Mouse (Mus musculus) embryonic facial prominence, embryonic 14.5 days (tissue): ENCODE measurements around the gene Actr1a. TPM values are rescaled to one million over a fixed set of nuclear protein-coding genes. Genes with fewer than 3 reads are reported as not detected.

ENCODE experiments used
- ATAC-seq: fragments of 200-750 bp; cut with Nextera tagmentation; 2 replicates; pipeline ENCODE4 v1.8.0; 2017; ENCODE audit warnings: low read depth, moderate number of reproducible peaks, moderate TSS enrichment
- DNase-seq: peaks from one replicate; pipeline ENCODE4 v3.0.0-alpha.2; 2015; ENCODE audit warnings: low spot score
- H3K27ac ChIP-seq: fragments of 300-500 bp; sonication (generic); replicated peaks from 2 replicates; pipeline ENCODE4 v1.5.1; 2014; ENCODE audit warnings: low read depth, mild to moderate bottlenecking, low read length, moderate library complexity
- H3K27me3 ChIP-seq: fragments of 300-500 bp; sonication (generic); replicated peaks from 2 replicates; pipeline ENCODE4 v1.6.1; 2014; ENCODE audit warnings: low read length; ENCODE audit not compliant: control insufficient read depth, insufficient read depth
- H3K36me3 ChIP-seq: fragments of 300-500 bp; sonication (generic); 2 replicates; pipeline ENCODE4 v1.6.1; 2014; ENCODE audit warnings: low read length, mixed read lengths; ENCODE audit not compliant: control insufficient read depth, insufficient read depth
- H3K4me1 ChIP-seq: fragments of 300-500 bp; sonication (generic); 2 replicates; pipeline ENCODE4 v1.6.1; 2014; ENCODE audit warnings: antibody characterized with exemption, low read length; ENCODE audit not compliant: control insufficient read depth, insufficient read depth
- H3K4me2 ChIP-seq: fragments of 300-500 bp; sonication (generic); 2 replicates; pipeline ENCODE4 v1.6.1; 2014; ENCODE audit warnings: low read depth, mild to moderate bottlenecking, low read length, moderate library complexity, mixed read lengths
- H3K4me3 ChIP-seq: fragments of 300-500 bp; sonication (generic); 2 replicates; pipeline ENCODE4 v1.5.1; 2014; ENCODE audit warnings: low read depth, mild to moderate bottlenecking, low read length
- H3K9ac ChIP-seq: fragments of 300-500 bp; sonication (generic); 2 replicates; pipeline ENCODE4 v1.6.1; 2014; ENCODE audit warnings: low read depth, mild to moderate bottlenecking, low read length, moderate library complexity, mixed read lengths
- H3K9me3 ChIP-seq: fragments of 300-500 bp; sonication (generic); 2 replicates; pipeline ENCODE4 v1.6.1; 2016; ENCODE audit warnings: low read length; ENCODE audit not compliant: control insufficient read depth
- WGBS: fragments of 180-500 bp; shearing (Covaris S2); extraction: QIAGEN DNeasy Blood & Tissue Kit; methylation state at CpG from one replicate; pipeline ENCODE4 v1.1.7; 2014; 5-methylcytosine and 5-hydroxymethylcytosine counted together
- polyA plus RNA-seq: library from polyadenylated mRNA; unstranded; fragments of >200 nt; fragmentation: Nextera tagmentation; extraction: Ambion mirVana; gene quantifications from 2 replicates; pipeline ENCODE4 v1.2.1, GENCODE M21; 2014

Actr1a gene
- polyA plus RNA-seq, 1 experiment from 2014 or later = 137 TPM

DNA sequence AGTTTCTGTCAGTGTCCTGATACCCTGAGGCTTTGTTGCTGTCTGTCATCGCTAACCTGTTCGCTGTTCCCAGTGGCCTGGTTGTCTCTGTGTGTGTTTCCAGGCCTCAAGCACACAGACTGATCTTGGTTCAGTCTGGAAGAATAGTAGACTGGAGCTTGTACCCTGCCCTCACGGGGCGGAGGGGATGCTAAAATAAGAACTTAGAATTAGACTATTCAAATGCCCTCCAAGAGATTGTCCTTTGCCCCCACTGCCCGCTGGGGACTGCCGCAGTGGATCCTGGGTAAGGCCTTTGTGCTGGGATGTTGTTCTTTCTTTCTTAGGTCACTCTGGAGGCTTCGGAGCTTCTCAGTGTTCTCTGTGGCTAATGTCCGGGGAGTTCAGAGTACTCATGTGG lies 29.7 kb upstream of the Actr1a start:
- no peaks in the 10 kb centered on the region for H3K9me3 ChIP-seq
- ATAC-seq (no peak), DNase-seq (no peak)
- H3K4me1 ChIP-seq = peaks cover 34% of the 10 kb centered on the region
- H3K27me3 ChIP-seq = no peaks in the 10 kb centered on the region
- H3K27ac ChIP-seq = no peak overlapping the region
- no peak overlapping the region for H3K9ac ChIP-seq
- peaks cover 26% of the 10 kb centered on the region for H3K36me3 ChIP-seq
- H3K4me2 ChIP-seq = no peak overlapping the region
- 83% methylated on average over 8 of the region's 8 CpGs for WGBS
- H3K4me3 ChIP-seq = no peak overlapping the region

DNA sequence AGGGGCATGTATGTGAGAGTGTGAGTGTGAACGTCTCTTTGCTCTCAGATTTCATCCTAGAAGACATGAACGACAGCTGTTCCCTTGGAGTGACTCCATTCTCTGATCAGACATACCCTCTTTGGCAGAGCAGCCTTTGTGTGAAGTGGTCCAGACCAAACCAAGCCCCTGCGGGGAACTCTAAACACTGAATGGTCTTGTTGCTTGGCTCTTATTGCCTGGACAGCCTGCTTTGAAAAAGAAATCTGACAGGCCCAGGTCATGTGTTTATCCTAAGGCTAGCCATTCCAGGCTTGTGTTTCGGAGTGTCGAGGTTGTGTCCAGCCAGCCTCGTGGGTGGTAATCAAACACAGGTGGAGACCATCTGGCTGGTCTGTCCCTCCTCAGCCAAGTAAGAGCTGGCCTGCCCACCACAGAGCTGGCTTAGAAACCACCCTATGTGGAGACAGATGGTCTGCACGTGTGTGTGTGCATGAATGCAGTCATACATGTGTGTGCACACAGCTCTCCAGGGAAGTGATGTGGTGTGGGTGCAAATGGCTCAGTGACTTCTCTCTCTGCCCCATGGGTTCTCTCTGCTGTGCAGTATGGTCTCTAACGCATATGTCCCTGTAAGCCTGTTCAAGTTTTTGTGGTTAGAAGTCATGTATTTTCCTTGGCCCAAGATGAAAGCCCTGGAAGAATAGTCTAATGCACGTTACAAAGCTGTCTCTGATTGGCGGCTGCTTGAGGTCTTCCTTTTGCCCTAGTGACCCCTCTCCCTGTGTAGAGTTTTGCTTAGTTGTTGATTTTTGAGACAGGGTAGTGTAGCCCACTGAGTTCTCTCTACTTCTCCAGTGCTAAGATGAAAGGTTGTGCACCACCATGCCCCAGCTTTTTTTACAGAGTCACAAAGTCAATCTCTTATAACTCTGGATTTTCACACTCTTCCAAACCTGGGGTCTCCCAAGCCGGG lies 27.1 kb upstream of the Actr1a start:
- WGBS = 19% methylated on average over 11 of the region's 11 CpGs
- peaks cover 39% of the 10 kb centered on the region for H3K4me1 ChIP-seq
- peaks cover 15% of the 10 kb centered on the region for H3K36me3 ChIP-seq
- H3K4me3 ChIP-seq = no peak overlapping the region
- H3K9ac ChIP-seq = no peak overlapping the region
- no peaks in the 10 kb centered on the region for H3K9me3 ChIP-seq
- H3K27me3 ChIP-seq = no peaks in the 10 kb centered on the region
- ATAC-seq (peak; percentile 91), DNase-seq (peak; percentile 87)
- peak overlapping the region; percentile 71 for H3K27ac ChIP-seq
- peak overlapping the region; percentile 8; the same call in 1 of the 2 replicates for H3K4me2 ChIP-seq

DNA sequence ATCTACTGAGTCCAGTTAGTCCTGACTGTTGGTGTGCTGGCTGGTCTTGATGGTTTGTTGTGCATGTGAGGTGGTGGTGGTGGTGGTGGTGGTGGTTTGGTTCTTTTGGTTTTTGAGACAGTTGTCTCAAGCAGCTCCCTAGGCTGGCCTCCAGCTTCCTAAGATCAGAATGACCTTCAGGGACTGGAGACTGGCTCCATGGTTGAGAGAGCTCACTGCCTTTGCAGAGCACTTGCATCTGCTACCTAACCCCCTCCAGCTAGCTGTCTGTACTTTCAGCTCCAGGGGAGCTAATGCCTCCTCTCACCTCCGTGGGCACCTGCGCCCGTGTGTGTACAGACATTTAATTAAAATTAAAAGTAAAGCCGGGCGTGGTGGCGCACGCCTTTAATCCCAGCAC lies 24.9 kb upstream of the Actr1a start:
- Histone ChIP-seq H3K27ac (no peak overlapping the region), H3K4me1 (peaks cover 39% of the 10 kb centered on the region), H3K27me3 (no peaks in the 10 kb centered on the region), H3K9me3 (no peaks in the 10 kb centered on the region), H3K36me3 (peaks cover 4% of the 10 kb centered on the region), H3K4me2 (no peak overlapping the region), H3K9ac (no peak overlapping the region), H3K4me3 (no peak overlapping the region)
- DNase-seq (no peak), ATAC-seq (no peak)
- WGBS = 89% methylated on average over 7 of the region's 7 CpGs

DNA sequence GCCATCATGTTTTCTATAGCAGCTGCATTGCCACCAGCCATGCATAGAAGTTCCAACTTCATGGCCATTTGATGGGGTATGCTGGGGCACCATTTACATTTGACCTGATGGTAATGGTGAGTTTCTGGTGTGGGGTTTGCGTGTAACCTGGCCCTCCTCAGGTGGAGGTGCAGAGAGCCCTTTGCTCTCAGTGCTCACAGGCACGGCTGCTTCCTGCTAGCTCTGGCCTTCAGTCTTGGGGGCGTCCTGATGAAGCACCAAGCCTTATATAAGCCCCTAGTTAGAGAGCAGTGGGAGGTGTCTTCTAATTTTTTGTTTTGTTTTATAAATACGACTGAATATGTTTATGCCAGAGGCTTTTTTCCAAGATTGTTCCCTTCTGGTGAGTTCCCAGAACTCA lies 22.5 kb upstream of the Actr1a start:
- peaks cover 5% of the 10 kb centered on the region; the same call in 1 of the 2 replicates for H3K36me3 ChIP-seq
- H3K4me1 ChIP-seq = peaks cover 27% of the 10 kb centered on the region
- no peak for ATAC-seq
- no peak for DNase-seq
- H3K27ac ChIP-seq = 0 out of 2 replicates have a peak overlapping the region, but pooled peaks have one; percentile 23
- no peak overlapping the region for H3K9ac ChIP-seq
- no peak overlapping the region for H3K4me2 ChIP-seq
- no peaks in the 10 kb centered on the region for H3K27me3 ChIP-seq
- H3K9me3 ChIP-seq = no peaks in the 10 kb centered on the region
- no peak overlapping the region for H3K4me3 ChIP-seq
- 70% methylated on average over 4 of the region's 4 CpGs for WGBS

DNA sequence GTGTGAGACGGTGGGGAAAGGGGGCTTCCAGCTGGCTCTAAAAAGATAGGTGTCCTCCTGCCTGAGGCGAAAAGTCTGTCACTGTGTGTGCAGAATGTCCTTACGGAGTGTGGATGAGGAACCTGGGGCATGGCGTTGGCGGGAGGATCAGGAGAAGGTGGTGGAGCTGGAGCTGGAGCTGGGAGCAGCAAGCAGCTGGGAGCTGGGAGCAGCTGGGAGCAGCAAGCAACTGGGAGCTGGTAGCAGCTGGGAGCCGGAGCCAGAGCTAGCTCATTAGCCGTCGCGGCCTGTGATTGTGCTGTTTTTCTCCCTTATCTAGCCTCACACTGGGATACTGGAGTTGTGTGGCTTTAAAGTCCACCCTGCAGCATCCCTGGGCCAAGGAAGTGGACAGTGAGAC lies 20.7 kb upstream of the Actr1a start:
- ATAC-seq (no peak), DNase-seq (peak; percentile 50)
- peaks cover 7% of the 10 kb centered on the region; the same call in 1 of the 2 replicates for H3K36me3 ChIP-seq
- H3K27ac ChIP-seq = no peak overlapping the region
- H3K4me2 ChIP-seq = no peak overlapping the region
- no peak overlapping the region for H3K4me3 ChIP-seq
- H3K27me3 ChIP-seq = no peaks in the 10 kb centered on the region
- no peaks in the 10 kb centered on the region for H3K9me3 ChIP-seq
- WGBS = 84% methylated on average over 5 of the region's 9 CpGs
- no peak overlapping the region for H3K9ac ChIP-seq
- peaks cover 9% of the 10 kb centered on the region for H3K4me1 ChIP-seq

DNA sequence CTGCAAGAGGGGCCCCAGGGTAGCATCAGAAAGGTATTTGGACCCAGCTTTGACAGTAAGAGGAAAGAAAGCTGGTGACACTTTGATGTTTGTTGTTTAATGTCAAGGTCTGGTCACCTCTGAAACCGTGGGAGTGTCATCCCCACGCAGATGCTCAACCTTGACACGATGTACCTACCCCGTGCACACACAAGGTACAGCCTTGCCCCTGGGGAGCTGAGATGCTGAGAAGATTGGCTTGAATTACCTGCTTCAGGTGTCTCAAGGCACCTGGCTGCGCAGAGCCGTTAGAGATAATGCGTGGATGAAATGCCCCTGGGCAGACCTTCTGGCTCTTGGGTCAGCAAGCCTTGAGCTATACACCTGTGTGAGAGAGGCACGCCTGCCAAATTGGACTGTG lies 18.9 kb upstream of the Actr1a start:
- H3K4me1 ChIP-seq = peaks cover 4% of the 10 kb centered on the region; the same call in 1 of the 2 replicates
- no peak overlapping the region for H3K4me2 ChIP-seq
- H3K9me3 ChIP-seq = no peaks in the 10 kb centered on the region
- H3K27me3 ChIP-seq = no peaks in the 10 kb centered on the region
- H3K4me3 ChIP-seq = no peak overlapping the region
- H3K36me3 ChIP-seq = peaks cover 23% of the 10 kb centered on the region; the same call in 1 of the 2 replicates
- H3K9ac ChIP-seq = no peak overlapping the region
- 91% methylated on average over 8 of the region's 8 CpGs for WGBS
- no peak for DNase-seq
- no peak for ATAC-seq
- no peak overlapping the region for H3K27ac ChIP-seq

DNA sequence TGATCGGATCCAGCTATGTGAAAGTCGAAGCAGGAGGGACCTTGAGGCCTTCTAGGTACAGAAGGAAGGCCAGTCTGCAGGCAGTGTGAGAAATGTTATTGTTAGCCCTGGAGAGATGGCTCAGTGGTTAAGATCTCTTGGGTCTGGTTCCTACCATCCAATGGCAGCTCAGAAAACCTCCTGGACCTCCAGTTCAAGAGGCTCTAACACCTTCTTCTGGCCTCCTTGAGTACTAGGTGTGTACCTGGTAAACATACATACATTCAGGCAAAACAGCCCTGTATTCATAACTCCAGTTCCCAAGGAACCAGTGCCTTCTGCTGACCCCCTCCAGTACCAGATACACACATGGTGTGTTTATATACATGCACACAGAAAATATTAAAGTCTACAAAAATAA lies 18.4 kb upstream of the Actr1a start:
- H3K9ac ChIP-seq = no peak overlapping the region
- H3K36me3 ChIP-seq = peaks cover 26% of the 10 kb centered on the region
- 95% methylated on average over 2 of the region's 2 CpGs for WGBS
- no peaks in the 10 kb centered on the region for H3K9me3 ChIP-seq
- H3K27me3 ChIP-seq = no peaks in the 10 kb centered on the region
- H3K4me1 ChIP-seq = peaks cover 4% of the 10 kb centered on the region; the same call in 1 of the 2 replicates
- H3K27ac ChIP-seq = no peak overlapping the region
- H3K4me2 ChIP-seq = no peak overlapping the region
- ATAC-seq (no peak), DNase-seq (no peak)
- no peak overlapping the region for H3K4me3 ChIP-seq

DNA sequence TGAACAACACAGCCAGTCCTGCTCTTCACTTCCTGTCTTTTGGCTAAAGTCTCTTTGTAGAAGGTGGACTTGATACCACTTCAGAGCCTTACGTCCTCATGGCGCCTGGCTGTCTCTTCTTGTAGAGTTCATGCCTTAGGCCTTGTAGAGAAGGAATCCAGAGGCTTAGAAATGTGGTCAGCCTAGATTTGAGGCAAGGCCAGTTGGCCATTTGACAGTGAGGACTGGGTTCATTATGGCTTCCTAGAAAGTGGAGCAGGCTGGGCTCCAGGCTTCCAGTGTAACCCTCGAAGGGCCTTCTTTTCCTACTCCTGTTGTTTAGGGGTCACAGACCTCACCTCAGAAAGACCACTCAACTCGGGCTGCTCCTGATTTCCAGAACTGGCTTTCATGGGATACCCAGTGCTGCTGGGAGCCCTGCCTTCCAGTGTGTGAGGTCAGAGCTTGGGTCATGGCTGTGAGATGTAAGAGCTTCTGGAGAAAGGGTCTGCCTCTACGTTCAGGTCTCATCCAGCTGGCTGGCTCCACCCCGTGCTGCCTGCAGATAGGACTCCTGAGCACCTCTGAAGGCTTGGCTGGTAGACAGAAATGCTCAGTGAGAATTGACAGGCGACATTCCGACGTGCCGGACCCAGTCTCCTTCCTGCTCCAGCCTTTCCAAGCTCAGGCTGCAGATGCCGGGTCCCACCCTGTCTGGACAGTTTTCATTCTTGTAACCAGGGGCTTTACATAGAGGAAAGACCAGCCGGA lies 16.7 kb upstream of the Actr1a start:
- H3K4me3 ChIP-seq = no peak overlapping the region
- no peak overlapping the region for H3K4me2 ChIP-seq
- H3K36me3 ChIP-seq = peaks cover 34% of the 10 kb centered on the region
- H3K4me1 ChIP-seq = no peaks in the 10 kb centered on the region
- H3K27ac ChIP-seq = no peak overlapping the region
- H3K9ac ChIP-seq = no peak overlapping the region
- DNase-seq = no peak
- H3K27me3 ChIP-seq = no peaks in the 10 kb centered on the region
- 76% methylated on average over 12 of the region's 12 CpGs for WGBS
- H3K9me3 ChIP-seq = no peaks in the 10 kb centered on the region
- no peak for ATAC-seq
